Mouse (Mus musculus) megakaryocyte, embryonic 14.5 days (primary cell): ENCODE data around the gene Psmg1. TPM values are rescaled to one million over a fixed set of nuclear protein-coding genes. Genes with fewer than 3 reads are reported as not detected.
"Not testable (repeated sequence)": the region's sequence is repeated elsewhere in the genome, so short reads cannot be mapped to it uniquely, and the experiment has no call there.

Experiments used
- H3K27me3 ChIP-seq: replicated peaks from 2 replicates; pipeline ENCODE3; 2012; ENCODE audit warnings: inconsistent platforms
- H3K36me3 ChIP-seq: replicated peaks from 2 replicates; pipeline ENCODE3; 2012; ENCODE audit warnings: low read length, inconsistent platforms, mixed read lengths
- H3K4me1 ChIP-seq: 2 replicates; pipeline ENCODE4 v1.6.1; 2012; ENCODE audit warnings: inconsistent platforms
- H3K4me3 ChIP-seq: replicated peaks from 2 replicates; pipeline ENCODE3; 2012; ENCODE audit warnings: moderate library complexity, mild to moderate bottlenecking, inconsistent platforms
- H3K9me3 ChIP-seq: 2 replicates; pipeline ENCODE4 v1.6.1; 2012; ENCODE audit warnings: inconsistent platforms
- FLI1 ChIP-seq: IDR thresholded peaks from 2 replicates; pipeline ENCODE4 v1.6.1; 2012; ENCODE audit warnings: low read length, inconsistent platforms, mixed read lengths
- GATA1 ChIP-seq: IDR thresholded peaks from 3 replicates; pipeline ENCODE4 v1.6.1; 2012; ENCODE audit warnings: mixed read lengths, low read length, inconsistent platforms, borderline replicate concordance
- polyA plus RNA-seq: library from polyadenylated mRNA; stranded (reverse); fragments of >175 nt; gene quantifications from 2 replicates; pipeline ENCODE4 v1.2.3, GENCODE M21; 2012; ENCODE audit warnings: low replicate concordance; ENCODE audit not compliant: insufficient read depth

Psmg1 gene
- 4.7 and 55.1 TPM in 2 replicates for polyA plus RNA-seq

DNA sequence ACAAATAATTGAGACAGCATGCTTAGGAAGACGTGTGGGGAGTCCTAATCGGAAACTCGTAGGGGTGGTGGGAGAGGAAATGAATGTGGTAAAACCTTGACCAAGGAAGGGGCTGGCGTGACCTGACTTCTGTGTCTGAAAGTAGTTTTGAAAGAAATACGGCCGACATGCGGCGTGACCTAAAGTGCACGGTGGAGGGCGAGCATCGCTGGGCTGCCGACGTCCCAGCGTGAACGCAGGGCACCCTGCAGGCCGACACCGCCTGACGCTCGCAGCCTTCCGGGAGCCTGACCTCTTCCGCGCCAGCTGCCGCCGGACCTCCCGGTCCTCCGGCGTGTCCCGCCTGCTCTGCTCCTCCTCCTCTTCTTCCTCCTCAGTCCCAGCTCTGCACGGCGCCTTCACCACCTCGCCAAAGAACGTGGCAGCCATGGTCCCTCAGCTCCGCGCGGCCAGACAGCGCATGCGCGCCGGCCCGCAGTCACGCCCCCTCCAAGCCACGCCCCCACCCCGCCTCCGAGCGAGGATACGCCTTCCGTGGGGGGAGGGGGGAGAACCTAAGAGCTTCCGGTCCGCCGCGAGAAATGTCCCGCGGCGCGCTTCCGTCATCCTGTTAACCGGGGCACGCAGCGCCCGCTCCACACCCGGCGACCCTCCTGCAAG, at the start of gene Psmg1:
Psmg1 (minus strand) TSS at position 499 of the 660 bp plus-strand sequence.
- H3K27me3 ChIP-seq = no peaks in the 10 kb centered on the region
- peak within 1 kb of the TSS; percentile 99 for H3K4me3 ChIP-seq
- no peak for TF ChIP-seq GATA1
- TF ChIP-seq FLI1 = peak; percentile 43; the same call in 1 of the 2 replicates
- H3K36me3 ChIP-seq = peaks cover 44% of the 10 kb centered on the region
- H3K9me3 ChIP-seq = no peaks in the 10 kb centered on the region
- peaks cover 40% of the 10 kb centered on the region for H3K4me1 ChIP-seq

DNA sequence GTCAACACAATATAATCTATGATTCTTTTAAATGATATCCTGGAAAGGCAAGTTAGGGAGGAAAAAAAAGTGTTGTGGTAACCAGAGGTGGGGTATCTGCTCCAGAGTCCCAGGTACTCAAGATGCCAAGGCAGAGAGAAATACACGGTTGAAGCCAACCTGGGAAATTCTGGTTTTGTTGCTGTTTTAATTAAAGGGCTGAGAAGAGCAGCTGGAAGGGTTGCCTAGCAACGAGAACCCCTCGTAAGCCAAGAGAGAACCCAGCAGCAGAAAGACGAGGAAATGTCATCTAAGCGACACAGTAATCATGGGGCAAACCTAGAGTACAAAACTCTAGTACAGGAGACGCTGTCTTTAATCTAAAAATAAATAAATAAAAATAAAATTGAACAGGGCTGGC, 48.8 kb upstream of the Psmg1 start:
- Histone ChIP-seq H3K4me3 (no peak overlapping the region), H3K9me3 (no peaks in the 10 kb centered on the region), H3K4me1 (no peaks in the 10 kb centered on the region; the same call in 1 of the 2 replicates), H3K27me3 (no peaks in the 10 kb centered on the region), H3K36me3 (peaks cover 95% of the 10 kb centered on the region)
- TF ChIP-seq GATA1 (no peak), FLI1 (no peak)

DNA sequence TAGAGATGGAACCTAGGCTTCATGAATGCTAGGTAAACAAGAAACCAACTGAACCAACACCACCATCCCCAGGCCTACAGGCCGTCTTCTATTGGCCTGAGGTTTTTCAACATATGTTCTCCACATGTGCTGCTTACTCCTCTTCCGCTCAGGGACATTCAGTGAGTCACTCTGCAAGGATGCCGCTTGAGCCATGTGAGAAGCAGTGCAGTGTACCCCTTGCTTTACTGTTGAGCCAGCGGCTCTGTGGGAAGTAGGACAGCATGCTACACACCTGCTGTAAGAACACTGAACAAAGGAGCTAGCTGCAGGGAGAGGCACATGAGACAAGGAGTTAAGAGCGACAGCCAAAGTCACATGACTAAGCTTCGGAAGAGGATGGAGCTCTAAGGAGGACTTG, 43.7 kb upstream of the Psmg1 start:
- Histone ChIP-seq H3K4me3 (no peak overlapping the region), H3K9me3 (no peaks in the 10 kb centered on the region), H3K27me3 (no peaks in the 10 kb centered on the region), H3K36me3 (peaks cover 95% of the 10 kb centered on the region), H3K4me1 (peaks cover 17% of the 10 kb centered on the region)
- no peak for TF ChIP-seq GATA1
- no peak for TF ChIP-seq FLI1

DNA sequence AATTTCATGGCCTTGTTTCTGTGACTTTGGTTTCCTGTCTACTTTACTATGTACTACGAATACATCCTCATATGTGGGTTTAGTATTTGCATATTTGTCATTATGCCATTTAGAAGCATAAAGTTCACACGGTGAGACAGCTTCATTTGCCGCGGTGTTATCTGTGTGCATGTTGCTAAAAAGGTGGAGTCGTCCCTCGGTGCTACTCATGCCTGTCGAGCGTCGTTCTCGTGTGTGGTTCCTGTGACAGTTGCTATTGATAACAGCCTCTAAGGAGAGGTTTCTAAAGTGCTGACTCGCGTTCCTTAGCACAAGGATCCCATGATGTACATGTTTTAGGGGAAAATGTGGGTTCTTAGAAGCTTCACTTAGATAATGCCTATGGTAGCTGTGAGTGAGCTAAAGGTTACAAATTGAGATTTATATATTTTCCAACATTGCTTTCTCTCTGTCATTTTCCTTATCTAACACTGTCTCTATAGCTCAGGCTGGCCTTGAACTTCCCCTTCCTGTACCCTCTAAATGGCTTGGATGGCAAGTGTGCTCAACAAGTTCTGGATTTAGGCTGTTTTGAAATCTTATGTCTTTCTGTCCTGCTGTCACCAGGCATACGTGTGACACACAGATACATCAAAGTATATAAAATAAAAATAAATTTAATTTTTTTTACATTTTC, 41.7 kb upstream of the Psmg1 start:
- Histone ChIP-seq H3K4me3 (peak overlapping the region; percentile 4), H3K36me3 (peaks cover 94% of the 10 kb centered on the region), H3K4me1 (peaks cover 17% of the 10 kb centered on the region), H3K27me3 (no peaks in the 10 kb centered on the region), H3K9me3 (no peaks in the 10 kb centered on the region)
- TF ChIP-seq GATA1 = no peak
- no peak for TF ChIP-seq FLI1

DNA sequence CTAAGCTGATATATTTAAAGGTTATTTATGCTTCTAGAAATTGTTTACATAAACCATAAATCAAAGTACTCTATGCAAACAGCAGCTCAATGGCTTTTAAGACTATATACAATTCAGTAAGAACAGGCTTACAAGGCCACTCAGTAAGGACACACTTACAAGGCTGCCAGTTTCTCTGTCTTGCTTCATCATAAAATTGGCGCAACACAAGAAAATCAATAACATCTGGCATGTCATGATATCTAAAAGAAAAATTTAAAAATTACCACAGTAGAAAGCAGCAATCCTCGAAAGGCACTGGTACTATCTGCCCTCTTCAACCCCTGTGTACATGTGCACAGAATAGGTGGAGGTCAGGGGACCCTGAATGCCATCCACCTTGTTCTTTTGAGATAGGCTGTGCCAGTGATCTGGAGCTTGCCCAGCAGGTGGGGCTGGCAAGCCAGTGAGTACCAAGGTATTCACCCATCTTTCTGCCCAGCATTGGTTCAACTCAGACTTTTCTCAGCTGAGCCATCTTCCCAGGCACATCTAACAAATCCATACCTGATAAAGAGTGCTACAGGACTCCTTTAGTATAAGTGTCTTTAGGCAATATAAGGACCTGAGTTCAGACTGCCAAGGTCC, 39.8 kb upstream of the Psmg1 start:
- Histone ChIP-seq H3K27me3 (no peaks in the 10 kb centered on the region), H3K4me3 (no peak overlapping the region), H3K36me3 (peaks cover 94% of the 10 kb centered on the region), H3K9me3 (no peaks in the 10 kb centered on the region), H3K4me1 (peaks cover 20% of the 10 kb centered on the region)
- TF ChIP-seq FLI1 (no peak), GATA1 (no peak)

DNA sequence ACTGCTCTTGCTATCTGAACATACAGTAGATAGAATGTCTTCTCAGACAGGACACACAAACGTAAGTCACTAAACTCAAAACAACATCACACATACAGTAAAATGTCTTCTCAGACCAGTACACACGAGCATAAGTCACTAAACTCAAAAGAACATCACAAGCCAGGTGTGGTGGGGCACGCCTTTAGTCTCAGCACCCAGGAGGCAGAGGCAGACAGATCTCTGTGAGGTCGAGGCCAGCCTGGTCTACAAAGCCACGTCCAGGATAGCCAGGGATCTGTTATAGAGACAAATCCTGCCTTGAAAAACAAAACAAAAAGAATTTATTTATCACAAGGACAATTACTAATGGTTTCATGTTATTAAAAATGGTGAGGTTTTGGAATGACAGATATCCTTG, 35.5 kb upstream of the Psmg1 start:
- TF ChIP-seq GATA1 = no peak
- no peak for TF ChIP-seq FLI1
- H3K4me3 ChIP-seq = no peak overlapping the region
- H3K9me3 ChIP-seq = no peaks in the 10 kb centered on the region
- H3K4me1 ChIP-seq = peaks cover 9% of the 10 kb centered on the region
- H3K36me3 ChIP-seq = peaks cover 87% of the 10 kb centered on the region
- H3K27me3 ChIP-seq = no peaks in the 10 kb centered on the region

DNA sequence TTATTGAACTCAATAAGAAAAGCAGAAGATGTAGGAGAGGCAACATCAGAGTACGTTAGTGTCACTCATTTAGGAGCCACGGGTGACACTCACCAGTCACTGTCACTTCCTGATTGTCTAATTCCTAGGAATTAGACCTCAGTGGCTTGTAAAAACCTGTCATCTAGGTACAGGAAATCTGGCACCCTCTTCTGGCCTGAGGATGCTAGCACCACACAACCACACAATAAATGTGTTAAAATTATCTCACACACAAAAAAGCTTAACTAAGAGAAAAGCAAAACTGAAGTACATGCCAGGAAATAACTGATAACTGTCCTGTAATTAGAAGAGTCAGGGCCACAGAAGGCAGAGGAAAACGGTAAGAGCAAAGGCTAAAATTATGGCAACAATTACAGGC, 34.5 kb upstream of the Psmg1 start:
- H3K9me3 ChIP-seq = no peaks in the 10 kb centered on the region
- no peaks in the 10 kb centered on the region for H3K27me3 ChIP-seq
- TF ChIP-seq GATA1 (no peak), FLI1 (no peak)
- H3K36me3 ChIP-seq = peaks cover 87% of the 10 kb centered on the region
- no peak overlapping the region for H3K4me3 ChIP-seq
- peaks cover 9% of the 10 kb centered on the region for H3K4me1 ChIP-seq

DNA sequence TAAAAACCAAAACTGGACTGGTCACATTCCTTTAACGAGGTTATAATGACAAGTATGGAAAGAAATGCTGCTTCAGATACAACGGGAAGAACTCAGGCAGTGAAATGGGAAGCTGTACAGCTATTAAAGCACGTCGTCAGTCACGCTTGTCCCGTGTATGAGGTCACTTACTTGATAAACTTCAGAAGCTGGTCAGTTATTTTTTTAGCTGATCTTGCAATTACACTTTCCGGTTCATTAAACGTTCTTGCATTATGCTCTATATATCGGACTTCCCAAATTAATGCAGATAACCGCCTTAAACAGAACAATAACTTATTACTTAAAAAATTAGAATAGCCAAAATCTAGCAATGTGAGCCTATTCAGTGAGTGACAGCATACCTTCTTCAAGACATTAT, 30.3 kb upstream of the Psmg1 start:
- Histone ChIP-seq H3K4me1 (peaks cover 9% of the 10 kb centered on the region), H3K4me3 (no peak overlapping the region), H3K27me3 (no peaks in the 10 kb centered on the region), H3K36me3 (peaks cover 92% of the 10 kb centered on the region), H3K9me3 (no peaks in the 10 kb centered on the region)
- TF ChIP-seq GATA1 (no peak), FLI1 (no peak)

DNA sequence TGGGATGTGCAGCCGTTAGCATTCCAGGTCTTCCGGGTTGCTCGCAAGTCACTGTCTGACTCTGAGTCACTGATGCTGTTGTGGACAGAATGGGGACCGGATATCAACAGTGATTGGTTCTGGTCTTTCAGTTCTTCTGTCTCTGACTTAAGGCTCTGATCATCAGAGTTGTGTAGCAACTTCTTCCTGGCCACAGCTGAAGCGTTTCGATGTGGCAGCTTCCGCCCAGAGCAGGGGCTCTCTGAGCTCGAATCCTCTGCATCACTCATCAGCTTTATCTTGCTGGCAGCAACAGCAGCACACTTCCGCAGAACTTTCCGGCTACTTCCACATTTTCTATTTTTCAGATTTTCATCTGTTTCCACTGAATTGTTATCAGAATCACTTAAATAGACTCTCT, 18.4 kb upstream of the Psmg1 start:
- H3K4me1 ChIP-seq, H3K9me3 ChIP-seq, H3K27me3 ChIP-seq, H3K4me3 ChIP-seq: not testable (repeated sequence)
- H3K36me3 ChIP-seq = peaks cover 32% of the 10 kb centered on the region

DNA sequence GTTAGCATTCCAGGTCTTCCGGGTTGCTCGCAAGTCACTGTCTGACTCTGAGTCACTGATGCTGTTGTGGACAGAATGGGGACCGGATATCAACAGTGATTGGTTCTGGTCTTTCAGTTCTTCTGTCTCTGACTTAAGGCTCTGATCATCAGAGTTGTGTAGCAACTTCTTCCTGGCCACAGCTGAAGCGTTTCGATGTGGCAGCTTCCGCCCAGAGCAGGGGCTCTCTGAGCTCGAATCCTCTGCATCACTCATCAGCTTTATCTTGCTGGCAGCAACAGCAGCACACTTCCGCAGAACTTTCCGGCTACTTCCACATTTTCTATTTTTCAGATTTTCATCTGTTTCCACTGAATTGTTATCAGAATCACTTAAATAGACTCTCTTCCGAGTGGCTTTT, 13.5 kb upstream of the Psmg1 start:
- H3K4me1 ChIP-seq, H3K27me3 ChIP-seq, H3K4me3 ChIP-seq, H3K9me3 ChIP-seq: not testable (repeated sequence)
- H3K36me3 ChIP-seq = peaks cover 45% of the 10 kb centered on the region
